Mouse (Mus musculus) kidney, adult 18-20 months (tissue): ENCODE data around the gene Olfr60.

Source experiments
- DNase-seq: peaks from one replicate; pipeline ENCODE4 v3.0.0; 2021

The Olfr60 gene

GRCm38 (mm10) chr7:140361571-140361970 is at the start of gene Olfr60:
TSS of gene Olfr60 (minus strand) at chr7:140361671.
- DNase-seq = no peak

- DNase-seq = no peak
Measured at GRCm38 (mm10) chr7:140402818-140403217, 41.3 kb upstream of the Olfr60 start, which contains the start of gene Olfr531. TSS of gene Olfr531 (minus strand) at chr7:140402918.

- no peak for DNase-seq
Measured at GRCm38 (mm10) chr7:140376911-140377310, 15.4 kb upstream of the Olfr60 start.

GRCm38 (mm10) chr7:140376231-140376630 is 14.8 kb upstream of the Olfr60 start, which contains the start of gene Olfr530:
TSS of gene Olfr530 (minus strand) at chr7:140376331.
- no peak for DNase-seq

- no peak for DNase-seq
Measured at GRCm38 (mm10) chr7:140374300-140374699, 12.8 kb upstream of the Olfr60 start.

GRCm38 (mm10) chr7:140333717-140334116 is 27.8 kb downstream of the Olfr60 start, which contains the start of gene Olfr527:
TSS of gene Olfr527 (plus strand) at chr7:140334017.
- no peak for DNase-seq

GRCm38 (mm10) chr7:140329766-140330304 is 31.6 kb downstream of the Olfr60 start:
- DNase-seq = no peak

- no peak for DNase-seq
Measured at GRCm38 (mm10) chr7:140321135-140321534, 40.3 kb downstream of the Olfr60 start.

- no peak for DNase-seq
Measured at GRCm38 (mm10) chr7:140320558-140320957, 40.9 kb downstream of the Olfr60 start, which contains the start of gene Olfr525. TSS of gene Olfr525 (plus strand) at chr7:140320858.

- no peak for DNase-seq
Measured at GRCm38 (mm10) chr7:140319861-140320385, 41.5 kb downstream of the Olfr60 start.

GRCm38 (mm10) chr7:140299416-140299815 is 62.1 kb downstream of the Olfr60 start:
- DNase-seq = no peak

GRCm38 (mm10) chr7:140296876-140297275 is 64.6 kb downstream of the Olfr60 start:
- DNase-seq = no peak

- DNase-seq = no peak
Measured at GRCm38 (mm10) chr7:140295746-140296145, 65.7 kb downstream of the Olfr60 start.
